Mouse (Mus musculus) kidney, postnatal 14 days (tissue): ENCODE measurements at regions not wholly inside any gene's neighbourhood (a gene's known extent, or its start where the extent isn't known, plus 50 kb on each side); places are given as distances from the start of the nearest gene placed in this dataset.

ENCODE experiments used
- DNase-seq: peaks from one replicate; pipeline ENCODE4 v3.0.0; 2022; ENCODE audit warnings: mixed read lengths

DNA sequence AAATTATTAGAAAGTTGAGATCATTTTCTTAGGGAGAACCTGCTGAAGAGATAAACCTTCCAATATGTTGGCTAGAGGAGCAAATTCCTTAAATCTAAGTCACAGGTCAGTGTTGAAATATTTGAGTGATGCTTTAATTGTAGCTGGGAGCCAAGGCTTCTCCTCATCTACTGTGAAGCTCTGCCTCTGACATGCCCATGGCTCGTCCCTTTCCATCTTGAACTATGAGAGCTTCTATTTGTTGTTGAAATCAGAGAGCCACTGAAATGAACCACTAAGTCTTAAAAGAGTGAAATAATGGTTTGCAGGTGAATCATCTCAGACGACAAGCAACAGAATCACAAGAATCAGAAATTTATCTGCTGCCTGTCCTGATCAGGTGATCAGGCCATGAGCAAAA is 579.0 kb upstream of the Intu start:
- DNase-seq = no peak

GRCm38 (mm10) chr3:39952556-39952955 is 578.5 kb upstream of the Intu start:
- no peak for DNase-seq

- DNase-seq = no peak
These were observed 569.0 kb upstream of the Intu start for GRCm38 (mm10) chr3:39961836-39962640.

DNA sequence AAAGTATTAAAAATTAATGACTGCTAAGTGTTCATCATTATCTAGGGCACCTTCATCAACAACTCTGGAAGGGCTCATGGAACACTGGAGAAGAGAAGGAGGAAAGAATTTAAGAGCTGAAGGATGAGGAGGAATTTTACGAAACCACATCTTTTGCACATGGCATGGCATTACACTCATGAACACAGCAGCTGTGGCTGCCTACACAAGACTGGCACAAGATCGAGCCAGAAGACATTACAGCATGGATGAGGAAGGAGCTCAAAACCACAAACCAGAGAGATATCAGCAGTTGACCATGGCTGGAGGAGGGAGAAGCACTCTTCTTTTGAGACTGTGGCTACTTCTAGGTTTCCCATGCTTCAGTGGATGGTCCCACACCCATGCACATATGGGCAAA is 565.7 kb upstream of the Intu start:
- DNase-seq = no peak

DNA sequence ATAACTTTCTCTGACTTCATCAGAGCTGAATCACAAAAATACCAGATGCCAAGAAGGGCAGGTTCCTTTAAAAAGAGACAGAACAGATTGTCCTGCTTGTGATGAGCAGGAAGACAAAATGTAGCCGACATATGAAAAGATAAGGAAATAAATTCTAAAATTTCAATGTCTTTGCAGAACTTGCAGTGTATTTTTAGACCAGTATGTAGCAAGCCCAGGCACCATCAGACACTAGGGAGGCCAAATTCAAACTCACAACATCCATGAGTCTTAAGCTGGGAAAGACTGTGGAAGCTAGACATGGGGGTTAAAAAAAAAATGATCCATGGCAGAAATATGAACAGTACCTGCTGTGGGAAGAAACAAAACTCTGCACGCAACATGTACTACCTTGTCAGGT is 564.7 kb upstream of the Intu start:
- no peak for DNase-seq

- no peak for DNase-seq
These were observed 554.1 kb upstream of the Intu start for GRCm38 (mm10) chr3:39976937-39977336.

- no peak for DNase-seq
These were observed 552.0 kb upstream of the Intu start for GRCm38 (mm10) chr3:39978916-39979679.

- DNase-seq = no peak
These were observed 548.4 kb upstream of the Intu start for GRCm38 (mm10) chr3:39982656-39983055.

DNA sequence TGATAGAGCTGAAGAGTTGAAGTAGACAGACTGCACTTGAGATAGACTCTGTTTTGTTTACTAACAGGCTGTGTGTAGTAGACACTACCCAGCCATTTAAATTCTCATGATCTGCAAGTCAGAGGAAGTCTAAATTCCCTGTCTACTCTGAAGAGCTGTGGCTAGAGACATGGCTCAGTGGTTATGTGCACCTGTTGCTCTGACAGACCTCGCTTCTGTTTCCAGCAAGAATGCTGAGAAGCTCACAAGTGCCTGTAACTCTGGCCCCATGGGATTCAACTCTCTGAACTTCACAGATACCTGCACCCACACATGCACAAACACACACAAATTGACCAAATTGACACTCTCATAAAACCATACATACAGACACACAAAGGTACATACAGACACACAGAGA is 543.4 kb upstream of the Intu start:
- DNase-seq = no peak

- peak; percentile 49 for DNase-seq
These were observed 532.5 kb upstream of the Intu start for GRCm38 (mm10) chr3:39998628-39999027.

- no peak for DNase-seq
These were observed 531.2 kb upstream of the Intu start for GRCm38 (mm10) chr3:39999846-40000245.

DNA sequence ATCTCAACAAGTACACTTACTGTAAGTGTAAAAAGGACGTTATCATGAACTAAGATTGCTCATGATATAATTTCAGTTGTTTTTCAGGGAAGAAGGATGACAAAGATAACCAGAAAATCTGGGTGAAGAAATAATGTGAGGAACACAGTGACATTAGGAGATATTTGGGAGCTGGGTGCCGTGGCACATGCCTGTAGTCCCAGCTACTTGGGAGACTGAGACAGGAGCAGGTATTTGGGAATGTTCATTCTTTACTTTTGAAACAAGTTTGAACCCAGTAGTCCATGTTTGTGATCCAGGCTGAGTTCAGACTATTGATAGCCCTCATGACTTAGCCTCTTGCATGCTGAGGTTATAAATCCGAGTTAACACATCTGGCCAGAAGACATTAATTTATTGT is 528.2 kb upstream of the Intu start:
- no peak for DNase-seq

DNA sequence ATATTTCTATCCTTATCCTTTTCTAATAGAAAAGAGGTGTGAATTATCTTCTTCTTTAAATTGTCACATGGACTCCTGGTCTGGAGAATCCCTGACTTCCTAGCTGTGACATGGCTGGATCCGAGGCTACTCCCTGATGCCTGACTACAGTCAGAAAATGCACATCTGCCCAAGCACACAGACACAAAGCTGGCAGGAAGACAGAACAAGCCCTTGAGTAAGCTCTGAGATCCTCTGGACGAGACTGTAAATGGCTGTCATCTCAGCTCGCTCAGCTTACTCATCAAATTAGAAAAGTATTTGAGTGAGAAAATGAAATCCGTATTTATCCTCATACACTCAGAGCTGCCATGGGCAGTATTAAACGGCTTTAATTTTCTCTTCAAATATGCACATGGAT is 521.0 kb upstream of the Intu start:
- no peak for DNase-seq

DNA sequence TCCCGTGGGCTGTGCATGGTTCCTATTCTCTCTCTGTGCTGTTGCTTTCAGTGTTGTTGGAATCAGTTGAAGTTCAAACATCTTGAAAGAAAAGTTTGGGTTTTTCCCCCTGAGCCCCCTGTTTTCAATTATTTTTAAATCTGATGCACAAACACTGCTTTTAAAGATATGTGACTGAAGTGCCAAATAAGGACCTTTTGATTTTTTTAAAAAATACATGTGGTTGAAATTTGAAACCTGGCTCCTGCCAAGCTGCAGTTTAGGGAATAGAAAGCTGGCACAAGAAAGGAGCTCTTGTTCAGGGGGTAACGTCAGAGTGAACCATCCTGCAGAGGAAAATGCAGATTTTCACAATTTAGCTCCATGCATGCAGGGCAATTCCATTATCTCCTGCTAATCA is 509.4 kb upstream of the Intu start:
- no peak for DNase-seq

DNA sequence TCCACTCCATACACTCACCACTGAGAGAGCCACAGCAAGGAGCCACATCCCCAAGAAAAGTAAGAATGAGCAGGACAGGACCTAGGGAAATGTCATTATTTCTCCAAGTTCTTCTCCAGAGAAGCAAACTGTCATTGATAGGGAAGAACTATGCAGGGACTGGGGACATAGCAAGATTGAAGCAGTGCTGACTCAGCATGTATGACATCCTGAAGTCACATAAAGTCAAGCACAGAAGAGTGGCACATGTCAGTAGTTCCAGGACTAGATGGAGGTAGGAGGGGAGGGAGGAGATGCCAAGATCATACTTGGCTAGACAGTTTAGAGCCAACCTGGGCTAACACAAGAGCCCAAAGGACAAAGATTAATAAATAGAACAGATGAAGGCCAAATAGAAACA is 503.4 kb upstream of the Intu start:
- no peak for DNase-seq

DNA sequence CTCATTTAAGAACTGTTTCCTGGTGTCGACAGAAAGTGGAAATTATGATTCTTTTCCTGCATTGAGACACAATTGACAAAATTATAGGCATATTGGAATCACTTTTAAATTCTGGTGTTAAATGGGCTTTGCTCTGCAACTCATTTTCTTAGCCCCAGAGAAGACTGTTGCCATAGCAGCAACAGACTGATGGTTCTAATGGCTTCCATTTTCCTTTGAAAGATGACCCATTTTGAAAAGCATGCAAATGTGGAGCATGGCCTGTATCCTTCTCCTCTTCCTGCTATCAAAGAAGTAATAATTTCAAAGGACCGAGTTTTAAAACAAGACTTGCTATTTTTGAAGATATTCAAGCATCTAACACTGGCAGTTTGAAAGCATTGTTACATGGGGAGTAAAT is 494.9 kb upstream of the Intu start:
- DNase-seq = no peak

- no peak for DNase-seq
These were observed 481.4 kb upstream of the Intu start for GRCm38 (mm10) chr3:40049721-40050120.

- peak; percentile 12 for DNase-seq
These were observed 472.8 kb upstream of the Intu start for GRCm38 (mm10) chr3:40058281-40058680.

DNA sequence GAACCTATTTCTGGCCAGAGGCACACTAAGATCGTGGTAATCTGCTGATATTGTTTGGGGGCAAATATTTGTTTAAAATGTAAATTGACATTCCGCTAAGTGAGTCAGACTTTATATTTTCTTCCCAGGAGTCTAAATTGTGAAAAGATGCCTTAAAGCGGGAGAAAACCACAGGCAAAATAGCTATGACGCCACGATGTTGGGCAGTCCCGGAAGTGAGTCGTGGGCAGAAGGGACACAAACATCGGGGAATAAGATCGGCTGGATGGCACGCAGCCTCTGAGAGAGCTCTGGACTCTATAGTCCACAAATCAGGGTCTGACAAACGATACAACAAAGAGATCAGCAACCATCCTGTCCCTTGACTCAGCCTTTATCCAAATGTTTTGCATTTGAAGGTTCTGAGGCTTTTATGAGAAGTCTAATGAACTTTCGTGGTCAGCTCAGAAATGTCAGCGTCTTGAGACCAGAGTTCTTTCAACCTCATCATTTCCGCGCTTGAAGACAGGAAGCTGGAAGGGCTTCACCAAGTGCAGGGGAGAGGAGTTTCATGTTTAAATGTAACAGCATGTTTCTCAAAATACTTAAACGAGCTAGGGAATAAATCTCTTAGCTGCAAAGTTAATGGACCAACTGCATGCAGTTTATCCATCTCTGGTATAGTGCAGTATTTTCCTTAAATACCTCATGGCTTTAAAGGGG is 472.2 kb upstream of the Intu start:
- DNase-seq = peak; percentile 17

- no peak for DNase-seq
These were observed 460.9 kb upstream of the Intu start for GRCm38 (mm10) chr3:40070137-40070667.

DNA sequence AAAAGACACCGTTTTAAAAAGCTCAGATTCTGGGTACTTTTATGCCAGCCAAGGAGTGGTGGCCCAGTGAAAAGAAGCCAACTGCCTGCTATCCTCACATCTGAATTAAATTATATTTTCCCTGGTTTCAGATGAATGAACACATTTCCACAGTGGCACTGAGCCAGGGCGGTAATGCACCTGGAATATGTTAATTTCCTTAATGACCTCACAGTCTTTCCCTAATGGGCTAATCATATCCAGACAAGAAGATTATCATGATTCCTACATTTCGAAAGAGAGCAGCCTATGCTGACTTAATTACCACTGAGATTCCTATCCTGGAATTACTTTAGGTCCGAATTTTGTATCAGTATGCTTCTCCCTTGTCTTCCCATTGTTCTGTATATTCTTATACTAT is 454.3 kb upstream of the Intu start:
- no peak for DNase-seq

- no peak for DNase-seq
These were observed 446.0 kb upstream of the Intu start for GRCm38 (mm10) chr3:40085116-40085515.

DNA sequence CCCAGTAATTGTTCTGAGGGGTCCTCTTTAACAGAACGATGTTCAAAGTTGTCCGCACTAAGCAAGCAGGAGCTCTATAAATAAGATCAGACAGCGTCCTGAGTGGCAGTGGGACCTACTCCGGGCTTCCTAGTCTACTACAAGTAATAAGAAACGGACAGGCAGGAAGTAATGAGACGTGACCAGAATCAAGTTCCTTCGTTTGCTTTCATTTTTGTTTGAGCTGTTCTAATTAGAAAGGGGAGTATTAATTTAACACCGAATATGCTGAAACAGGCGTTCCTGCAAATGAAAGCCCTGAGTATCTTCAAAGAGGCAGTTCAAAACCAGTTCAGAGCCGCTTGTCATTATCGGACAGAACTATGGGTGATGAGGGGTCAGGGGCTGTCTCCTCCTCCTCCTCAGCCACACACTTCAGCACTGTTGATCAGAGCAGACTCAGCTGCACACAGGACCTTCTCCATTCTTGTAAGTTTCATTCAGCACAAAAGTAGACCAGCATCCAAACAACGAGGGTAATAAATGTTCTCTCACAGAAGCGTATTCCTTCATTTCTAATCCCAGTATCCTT is 439.2 kb upstream of the Intu start:
- no peak for DNase-seq
